Mouse (Mus musculus): ENCODE results near the gene Cpne5.

Cpne5 gene

GRCm38 (mm10) chr17:29199821-29200220, 38.1 kb downstream of the Cpne5 start:
- DNase-seq, result no peak

DNA sequence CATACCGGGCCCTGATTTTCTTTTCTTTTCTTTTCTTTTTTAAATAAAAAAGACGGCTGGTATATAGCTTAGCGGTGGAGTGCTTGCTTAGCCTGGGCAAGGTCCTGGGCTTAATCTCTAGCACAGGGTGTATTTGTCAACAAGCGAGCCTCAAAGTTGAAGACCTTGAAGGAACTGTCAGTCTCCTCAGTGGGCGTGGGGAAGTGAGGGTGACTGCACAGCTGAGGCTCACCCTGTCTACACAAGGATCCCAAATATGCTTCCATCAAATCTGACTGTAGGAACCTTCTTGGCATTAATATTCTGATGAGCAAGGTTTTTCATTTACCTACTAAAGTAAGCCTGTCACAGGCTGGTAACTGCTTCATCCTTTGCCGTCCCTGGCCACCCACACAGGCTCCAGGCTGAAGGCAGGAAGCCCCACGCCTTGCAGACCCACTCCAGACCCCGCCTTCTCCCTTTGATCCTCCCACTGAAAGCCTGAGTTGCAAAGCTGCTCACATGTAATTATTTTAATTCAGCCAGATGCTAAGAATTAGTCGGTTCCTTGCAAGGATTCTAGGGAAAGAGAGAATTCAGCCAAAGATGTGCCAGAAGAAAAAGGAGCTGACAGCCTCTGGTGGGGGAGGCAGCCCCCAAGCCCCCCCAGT, 38.7 kb downstream of the Cpne5 start:
- DNase-seq, result no peak

DNA sequence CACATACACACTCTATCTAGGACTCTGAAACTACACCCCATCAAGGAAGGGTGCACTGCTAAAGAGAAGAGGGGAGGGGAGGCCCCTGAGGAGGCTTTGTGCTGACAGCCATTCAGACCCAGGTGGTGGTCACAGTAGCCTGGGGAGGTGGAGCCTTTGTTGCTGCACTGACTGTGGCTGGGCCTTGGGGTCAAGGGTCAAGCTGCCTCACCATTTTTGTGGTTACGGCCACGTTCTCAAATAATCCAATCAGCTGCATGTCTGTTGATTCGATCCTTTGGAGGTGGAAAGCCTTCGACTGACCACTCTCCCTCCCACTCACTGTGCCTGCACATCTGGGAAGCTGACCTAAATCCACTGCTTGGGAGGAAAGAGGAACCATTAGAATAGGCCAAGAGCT, 42.4 kb downstream of the Cpne5 start:
- no peak for DNase-seq

DNA sequence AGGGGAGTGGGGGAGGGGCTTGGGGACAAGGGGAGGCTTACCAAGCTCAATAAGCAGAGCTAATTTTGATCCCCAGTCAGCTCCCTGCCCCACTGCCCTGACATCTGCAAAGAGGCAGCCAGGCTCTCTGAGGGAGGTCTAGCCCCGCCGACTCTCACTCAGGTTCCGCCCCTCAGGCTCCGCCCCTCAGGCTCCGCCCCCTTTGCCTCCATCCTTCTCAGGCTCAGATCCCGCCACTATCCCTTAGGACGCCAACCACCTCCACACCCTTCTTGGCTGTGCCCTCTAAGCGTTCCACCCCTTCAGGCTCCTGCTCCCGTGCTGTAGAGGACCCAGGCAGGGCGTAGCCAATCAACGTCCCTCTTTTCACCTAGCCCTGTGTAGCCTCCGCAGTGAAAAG, 49.0 kb downstream of the Cpne5 start:
- no peak for DNase-seq

GRCm38 (mm10) chr17:29186989-29187859, 50.7 kb downstream of the Cpne5 start:
- DNase-seq, result no peak

- no peak for DNase-seq
Measured at GRCm38 (mm10) chr17:29185376-29186046, 52.5 kb downstream of the Cpne5 start.

DNA sequence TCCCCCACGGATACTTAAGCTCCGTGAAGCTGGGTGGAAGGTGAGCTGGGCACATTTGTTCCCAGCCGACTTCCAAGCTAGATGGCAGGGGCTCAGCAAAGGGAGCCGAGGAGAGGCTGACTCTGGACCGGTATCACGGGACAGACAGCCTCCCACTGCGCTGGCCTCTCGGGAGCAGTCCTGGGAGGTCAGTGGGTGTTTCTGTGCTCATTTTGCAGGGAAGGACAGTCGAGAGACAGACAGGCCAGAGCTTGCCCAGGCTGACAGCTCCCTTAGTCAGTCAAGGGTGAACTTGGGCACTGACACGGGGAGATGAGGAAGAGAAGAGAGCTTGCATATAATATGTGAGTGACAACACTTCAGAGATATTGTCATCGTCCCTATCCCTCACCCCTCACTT, 54.8 kb downstream of the Cpne5 start:
- DNase-seq, result no peak

GRCm38 (mm10) chr17:29181751-29182150, 56.2 kb downstream of the Cpne5 start:
- no peak for DNase-seq

DNA sequence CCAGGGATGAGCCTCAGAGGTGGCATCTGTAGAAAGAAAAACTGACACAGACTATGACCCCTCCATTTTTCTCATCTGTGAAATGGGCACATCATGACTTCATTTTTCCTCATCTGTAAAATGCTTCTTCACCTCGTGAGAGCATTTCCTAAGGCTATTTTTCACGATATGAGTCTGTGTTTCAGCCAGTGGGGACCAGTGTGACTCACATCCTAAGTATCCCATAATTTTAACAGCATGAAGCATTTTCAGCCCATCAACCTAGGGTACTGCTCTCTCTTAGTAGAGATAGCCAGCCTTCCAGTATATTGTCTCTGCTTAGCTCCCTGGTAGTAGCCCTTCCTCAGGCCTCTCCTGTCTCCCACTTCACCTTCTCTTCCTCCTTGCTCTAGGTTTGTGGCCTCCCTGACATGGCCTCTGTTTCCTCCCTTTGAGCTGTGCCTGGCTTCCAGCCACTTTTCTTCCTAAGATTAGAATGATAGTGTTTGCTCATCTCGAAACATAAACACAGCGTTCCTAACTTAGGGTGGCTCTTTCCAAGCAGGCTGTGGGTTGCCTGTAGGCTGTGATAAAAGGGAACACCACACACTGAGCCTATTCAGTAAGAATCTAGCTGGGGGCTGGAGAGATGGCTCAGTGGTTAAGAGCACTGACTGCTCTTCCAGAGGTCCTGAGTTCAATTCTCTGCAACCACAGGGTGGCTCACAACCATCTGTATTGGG, 57.4 kb downstream of the Cpne5 start:
- DNase-seq, result no peak

DNA sequence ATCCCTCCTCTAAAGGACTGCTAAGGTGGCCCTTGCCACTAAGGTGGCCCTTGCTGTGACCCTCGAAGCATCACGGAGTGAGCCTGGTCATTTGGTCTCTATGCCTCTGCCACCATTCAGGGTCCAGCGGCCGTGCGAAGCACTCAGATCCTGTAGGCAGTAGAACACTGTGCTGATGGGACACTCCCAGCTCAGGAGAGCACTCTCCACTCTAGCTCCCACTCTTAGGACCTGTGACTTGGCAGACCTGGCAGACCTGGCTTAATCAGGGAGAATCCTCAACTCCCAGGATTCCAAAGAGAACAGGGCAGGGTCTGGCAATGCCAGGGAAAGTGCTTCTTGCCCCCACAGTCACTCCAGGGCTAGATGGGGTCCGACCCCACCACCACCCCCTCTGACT, 58.0 kb downstream of the Cpne5 start:
- no peak for DNase-seq

DNA sequence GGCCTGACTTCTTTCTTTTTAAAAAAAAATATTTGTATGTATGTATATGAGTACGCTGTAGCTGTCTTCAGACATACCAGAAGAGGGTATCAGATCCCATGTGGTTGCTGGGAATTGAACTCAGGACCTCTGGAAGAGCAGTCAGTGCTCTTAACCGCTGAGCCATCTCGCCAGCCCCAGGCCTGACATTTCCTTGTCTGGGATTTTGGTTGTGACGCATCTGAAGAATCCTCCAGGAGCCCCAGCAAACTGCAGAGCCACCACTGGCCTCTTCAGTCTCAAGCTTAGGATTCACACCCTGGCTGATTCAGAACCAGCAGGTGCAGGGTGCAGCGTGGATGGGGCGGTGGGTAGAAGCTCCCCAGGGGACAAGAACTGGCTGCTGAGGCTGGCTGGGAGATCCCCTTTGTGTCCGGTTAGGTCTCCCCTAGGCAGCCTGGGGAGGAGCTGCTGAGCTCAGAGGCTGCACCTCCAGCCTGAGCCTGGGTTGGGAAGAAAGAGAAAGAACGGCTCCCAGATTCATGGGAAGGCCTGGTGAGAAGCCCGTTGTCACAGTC, 59.4 kb downstream of the Cpne5 start:
- peak in 1 of 2 experiments; percentile 28 for DNase-seq

DNA sequence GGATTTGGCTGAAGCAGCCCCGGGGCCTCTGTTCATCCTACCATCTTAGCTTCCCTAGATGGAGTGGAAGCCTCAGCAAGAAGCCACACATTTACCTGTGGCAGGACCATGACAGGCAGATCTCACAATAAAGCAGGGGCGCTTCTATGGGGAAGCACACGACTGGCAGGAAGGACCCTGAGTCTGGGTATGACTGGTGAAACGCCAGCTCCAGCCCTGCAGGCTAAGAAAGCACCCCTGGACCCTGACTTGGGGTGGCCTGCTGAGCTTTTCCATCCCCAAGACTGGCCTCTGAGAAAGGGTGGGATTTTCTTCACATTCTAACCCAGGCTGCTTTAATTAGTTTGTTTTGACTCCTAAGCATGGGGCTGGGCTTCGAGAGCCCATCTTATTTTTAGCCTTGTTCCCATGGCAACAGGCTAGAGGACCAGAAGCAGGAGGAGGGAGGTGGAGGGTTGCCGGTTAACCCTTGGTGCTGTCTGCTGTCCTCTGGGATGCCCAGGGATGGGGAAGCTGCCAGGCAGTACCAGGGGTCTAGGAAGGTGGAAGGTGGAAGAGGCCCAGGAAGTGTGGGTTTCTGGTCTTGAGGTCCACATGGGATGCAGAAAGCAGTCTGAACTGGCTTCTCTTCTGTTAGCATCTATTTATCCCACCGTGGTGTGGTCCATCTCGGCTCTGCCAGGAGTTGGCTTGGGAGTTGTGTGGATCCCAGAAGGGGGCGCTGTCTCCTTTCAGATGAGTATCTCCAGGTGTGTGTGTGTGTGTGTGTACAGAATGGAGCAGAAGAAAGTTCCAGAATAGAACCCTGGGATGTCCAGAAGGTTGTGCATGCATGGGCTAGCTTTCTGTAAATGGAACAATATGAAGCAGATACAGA, 61.3 kb downstream of the Cpne5 start:
- peak in 1 of 2 experiments; percentile 62 for DNase-seq

- DNase-seq, result no peak
Measured at GRCm38 (mm10) chr17:29175693-29176092, 62.3 kb downstream of the Cpne5 start.

- DNase-seq, result no peak
Measured at GRCm38 (mm10) chr17:29173165-29173564, 64.8 kb downstream of the Cpne5 start.

- peak; percentile 81 to 83 for DNase-seq
Measured at GRCm38 (mm10) chr17:29172062-29172461, 65.9 kb downstream of the Cpne5 start.

DNA sequence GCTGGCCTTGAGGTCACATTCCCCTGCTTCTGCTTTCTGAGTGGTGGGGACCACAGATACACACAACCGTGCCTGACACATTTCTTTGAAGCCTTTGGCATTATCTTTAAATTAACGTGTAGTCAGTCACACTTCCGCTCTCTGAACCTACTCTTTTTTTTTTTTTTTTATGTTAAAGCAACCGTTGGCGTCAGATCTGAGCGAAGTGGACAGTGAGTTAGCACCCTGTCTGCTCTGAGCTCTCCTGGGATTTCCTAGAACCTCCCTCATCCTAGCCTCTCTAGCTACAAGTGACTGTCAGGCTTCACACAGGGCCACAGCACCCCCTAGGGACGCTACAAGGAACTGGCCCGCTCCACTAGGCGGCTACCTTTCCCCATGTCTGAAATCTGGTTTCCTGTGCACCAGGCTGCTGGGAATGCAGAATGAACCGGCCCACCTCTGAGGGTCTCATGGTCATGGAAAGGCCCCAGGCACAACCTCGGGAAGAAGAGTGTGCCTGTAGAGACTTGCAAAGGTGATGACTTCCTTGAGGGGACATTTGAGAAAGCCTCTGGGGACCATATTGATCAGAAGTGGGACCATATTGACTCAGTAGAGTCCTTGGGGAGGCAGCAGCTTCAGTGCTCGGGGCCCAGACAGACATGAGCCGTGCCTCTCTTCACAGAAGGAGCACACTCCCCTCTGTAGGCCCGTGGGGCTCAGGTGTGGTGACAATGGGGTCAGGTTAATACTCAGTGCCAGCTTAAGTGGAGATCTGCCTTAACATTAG, 66.8 kb downstream of the Cpne5 start:
- DNase-seq, result peak; percentile 72 to 88

- peak in 1 of 2 experiments; percentile 30 for DNase-seq
Measured at GRCm38 (mm10) chr17:29170431-29171000, 67.5 kb downstream of the Cpne5 start.

- DNase-seq, result peak in 1 of 2 experiments; percentile 27
Measured at GRCm38 (mm10) chr17:29168996-29169601, 68.9 kb downstream of the Cpne5 start.

GRCm38 (mm10) chr17:29168438-29168837, 69.5 kb downstream of the Cpne5 start:
- DNase-seq, result no peak

DNA sequence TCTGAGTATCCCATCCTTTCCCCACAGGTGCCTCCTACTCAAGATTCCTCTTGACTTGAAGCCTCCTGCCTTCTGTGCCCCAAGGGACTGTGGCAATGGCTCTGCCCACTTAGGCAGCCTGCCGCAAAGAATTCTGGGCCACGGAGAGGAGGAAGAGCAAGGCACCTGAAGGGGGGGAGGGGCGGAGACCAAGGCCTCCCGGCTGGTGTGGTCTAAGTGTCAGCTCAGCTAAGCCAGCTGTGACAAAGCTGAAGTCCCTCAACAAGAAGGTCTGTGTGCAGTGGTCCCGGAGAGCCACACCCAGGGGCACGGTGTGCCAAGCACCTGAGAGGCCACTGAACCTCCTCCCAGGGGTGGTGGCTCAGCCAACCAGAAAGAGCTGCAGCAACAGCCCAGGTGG, 70.6 kb downstream of the Cpne5 start:
- peak; percentile 83 to 87 for DNase-seq

Data from spleen, adult 18-20 months (tissue).